Mouse (Mus musculus): ENCODE data around the gene Il6ra. TPM values are rescaled to one million over a fixed set of nuclear protein-coding genes. Genes with fewer than 3 reads are reported as not detected.

Il6ra gene
- total RNA-seq (2021) = 1 to 10 TPM; 3.1 to 4.2 TPM
- long read RNA-seq, experiment 1 = 0 reads
- long read RNA-seq, experiment 2 = 0 reads

DNA sequence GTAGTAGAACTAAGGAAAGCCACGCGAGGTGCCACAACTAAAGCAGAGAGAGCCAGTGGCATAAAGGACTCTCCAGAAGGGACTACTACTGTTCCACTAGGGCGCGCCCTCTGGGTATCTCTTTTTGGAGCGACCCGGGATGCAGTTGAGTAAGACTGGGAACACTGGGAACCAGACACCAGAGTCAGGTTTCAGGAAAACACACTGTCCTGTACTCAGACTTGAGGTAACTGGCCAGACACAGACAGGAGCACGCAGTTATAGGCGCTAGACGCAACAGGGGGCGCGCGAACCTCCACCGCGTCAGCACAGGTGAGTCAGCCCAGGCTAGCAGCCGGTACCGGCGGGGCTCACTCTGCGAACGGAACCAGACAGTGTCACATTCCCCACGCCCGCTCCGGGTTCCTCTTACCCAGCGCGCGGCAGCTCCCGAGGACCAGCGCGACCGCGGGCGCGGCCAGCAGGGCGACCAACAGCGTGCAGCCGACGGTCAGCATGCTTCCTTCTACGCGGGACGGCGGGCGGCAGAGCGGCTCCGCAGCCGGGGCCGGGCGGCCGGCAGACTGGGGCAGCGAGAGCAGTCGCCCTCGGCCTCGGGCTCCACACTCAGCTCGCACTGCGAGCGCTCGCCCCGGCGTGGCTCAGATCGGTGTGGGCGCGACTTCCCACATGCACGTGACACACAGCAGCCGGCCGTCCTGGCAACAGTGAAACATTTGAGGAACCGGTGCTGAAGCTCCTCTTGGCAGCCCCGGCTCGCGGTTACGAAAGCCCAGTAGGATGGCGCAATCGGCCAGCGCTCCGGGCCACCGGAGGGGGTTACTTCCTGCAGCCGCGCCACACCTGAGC lies at the start of gene Il6ra:
Gene Il6ra, minus strand, starts transcription at position 654 of the 849 bp plus-strand sequence.
- peak; percentile 91 for DNase-seq

DNA sequence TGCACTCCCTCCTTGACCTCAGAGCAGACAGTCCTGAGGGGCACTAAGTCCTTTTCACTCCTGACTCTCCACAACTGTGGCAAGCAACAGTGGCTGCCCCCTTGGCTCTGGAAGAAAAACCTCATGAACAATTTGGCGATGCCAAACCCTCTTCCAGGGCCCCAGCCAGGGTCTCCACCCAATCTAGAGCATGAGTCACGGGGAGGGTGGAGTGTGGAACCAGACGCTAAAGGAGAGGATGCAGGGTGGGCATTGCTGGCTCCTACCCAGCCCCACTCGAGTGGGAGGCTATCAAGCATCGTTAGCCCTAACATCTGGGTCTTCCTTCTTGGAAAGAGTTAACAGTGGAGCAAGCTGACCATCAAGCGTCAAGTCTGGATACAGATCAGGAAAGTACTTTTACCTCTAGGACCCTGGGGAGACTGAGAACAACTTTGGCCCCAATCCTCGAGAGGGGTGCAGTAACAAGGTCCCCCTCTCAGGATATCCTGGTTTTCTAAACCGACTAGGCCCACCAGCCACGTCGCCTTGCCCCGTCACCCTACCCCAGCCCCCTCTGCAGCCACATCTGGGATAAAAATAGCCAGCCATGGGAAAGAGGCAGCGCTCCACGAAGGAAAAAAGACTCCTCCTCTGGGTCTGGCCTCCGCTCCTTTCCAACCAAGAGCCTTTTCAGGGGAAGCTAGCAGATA lies 49.2 kb upstream of the Il6ra start:
- DNase-seq = peak; percentile 49

DNA sequence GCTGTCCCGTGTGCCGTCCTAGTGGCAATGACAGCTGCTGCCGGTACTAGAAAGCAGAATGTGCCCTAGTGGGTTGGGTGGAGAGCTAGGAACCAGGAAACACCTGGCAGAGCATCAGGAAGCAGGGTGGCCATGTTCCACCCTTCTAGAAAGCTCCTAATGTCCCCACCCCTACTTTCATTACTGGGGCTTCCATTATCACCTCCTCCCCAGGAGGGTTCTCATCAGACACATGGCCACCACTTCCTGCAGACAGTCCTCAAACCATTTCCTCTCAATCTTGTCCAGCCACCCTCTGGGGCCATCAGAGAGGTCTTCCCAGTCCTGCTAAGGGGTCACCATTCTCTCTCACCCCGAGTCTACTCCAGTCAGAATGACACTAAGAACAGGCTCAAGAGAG lies 48.4 kb upstream of the Il6ra start:
- DNase-seq = no peak

DNA sequence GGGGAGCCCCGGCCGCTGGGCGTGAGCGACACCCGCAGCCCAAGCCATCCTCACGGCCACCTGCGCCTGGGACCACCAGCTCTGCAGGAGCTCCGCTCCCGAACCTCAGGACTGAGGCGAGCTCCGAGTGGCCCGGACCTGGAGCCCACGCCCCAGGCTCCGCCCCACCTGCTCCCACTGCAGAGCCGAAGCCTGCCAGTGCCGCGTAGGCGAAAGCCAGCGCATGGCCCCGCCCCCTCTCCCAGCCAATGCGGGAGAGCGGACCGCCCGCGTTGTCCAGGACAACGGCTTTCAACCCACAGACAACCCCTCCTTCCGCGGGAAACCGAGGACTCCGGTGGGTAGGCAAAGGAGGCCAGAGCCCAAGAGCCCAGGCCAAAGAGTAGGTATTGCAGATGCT lies 47.5 kb upstream of the Il6ra start:
- peak; percentile 94 for DNase-seq

DNA sequence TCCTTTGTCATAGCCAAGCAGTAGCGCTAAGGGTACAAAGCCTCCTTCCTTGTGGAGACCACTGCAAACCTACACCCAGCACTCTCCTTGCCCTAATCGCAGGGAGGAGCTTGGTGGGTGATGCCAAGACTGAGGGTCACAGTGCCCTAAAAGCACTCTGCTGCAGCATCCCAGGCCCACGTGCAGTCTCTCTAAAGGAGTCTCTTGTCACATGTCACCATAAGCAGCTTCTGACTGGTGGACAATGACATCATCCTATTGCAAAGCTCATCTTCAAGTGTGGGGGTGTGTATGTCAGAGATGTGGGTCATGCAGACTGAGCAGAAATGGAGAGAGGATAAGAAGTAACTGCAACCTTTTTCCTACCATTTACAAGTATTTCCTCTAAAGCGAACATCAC lies 46.4 kb upstream of the Il6ra start:
- no peak for DNase-seq

DNA sequence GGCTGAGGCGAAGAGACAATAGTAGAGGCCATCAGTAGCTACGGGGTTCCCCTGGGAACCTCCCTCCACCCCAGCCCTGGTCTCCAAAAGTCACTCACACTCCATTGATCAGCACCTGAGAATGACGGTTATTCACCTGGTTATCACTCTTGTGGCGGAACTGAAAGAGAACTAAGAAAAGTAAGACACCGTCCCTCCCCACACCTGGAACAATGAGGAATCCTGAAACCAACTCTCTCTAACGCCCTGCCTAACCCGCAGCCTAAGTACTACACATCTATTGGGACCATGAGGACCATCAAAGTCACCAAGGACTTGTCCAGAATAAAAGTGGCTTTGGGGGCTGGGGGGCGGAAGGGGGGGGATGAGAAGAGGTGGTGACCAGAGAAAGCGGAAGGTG lies 44.9 kb upstream of the Il6ra start:
- DNase-seq = no peak

DNA sequence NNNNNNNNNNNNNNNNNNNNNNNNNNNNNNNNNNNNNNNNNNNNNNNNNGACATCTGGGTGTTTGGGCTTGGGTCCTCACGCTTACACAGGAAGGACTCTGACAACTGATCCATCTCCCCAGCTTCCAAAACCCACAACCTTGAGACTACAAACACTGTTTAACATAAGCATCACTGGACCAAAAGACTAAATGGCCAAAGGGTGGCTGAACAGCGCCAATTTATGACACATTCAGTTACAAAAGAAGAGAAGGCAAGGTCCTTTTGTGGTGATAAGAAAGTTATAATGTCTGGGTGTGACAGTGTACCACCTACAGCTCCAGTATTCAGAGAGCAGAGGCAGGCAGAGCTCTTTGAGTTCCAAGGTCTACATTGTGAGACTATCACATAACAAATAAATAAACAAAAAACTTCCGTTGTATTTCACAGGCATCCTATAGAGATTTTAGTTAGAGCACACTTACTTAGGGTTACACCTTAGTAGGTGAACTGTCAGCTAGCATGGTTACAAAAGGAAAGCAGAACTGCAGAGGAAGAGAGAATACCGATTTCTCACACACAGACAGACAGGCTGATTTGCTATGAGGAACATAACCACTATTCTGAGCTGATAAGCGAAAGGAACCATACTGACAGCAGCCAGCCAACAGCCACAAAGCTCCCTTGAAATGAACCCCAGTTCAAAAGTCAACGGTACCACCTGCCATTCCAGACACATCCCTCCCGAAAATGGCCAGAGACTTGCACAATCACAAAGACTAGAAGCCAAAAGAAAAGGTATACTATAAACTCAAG lies 43.4 kb upstream of the Il6ra start:
- DNase-seq = no peak

DNA sequence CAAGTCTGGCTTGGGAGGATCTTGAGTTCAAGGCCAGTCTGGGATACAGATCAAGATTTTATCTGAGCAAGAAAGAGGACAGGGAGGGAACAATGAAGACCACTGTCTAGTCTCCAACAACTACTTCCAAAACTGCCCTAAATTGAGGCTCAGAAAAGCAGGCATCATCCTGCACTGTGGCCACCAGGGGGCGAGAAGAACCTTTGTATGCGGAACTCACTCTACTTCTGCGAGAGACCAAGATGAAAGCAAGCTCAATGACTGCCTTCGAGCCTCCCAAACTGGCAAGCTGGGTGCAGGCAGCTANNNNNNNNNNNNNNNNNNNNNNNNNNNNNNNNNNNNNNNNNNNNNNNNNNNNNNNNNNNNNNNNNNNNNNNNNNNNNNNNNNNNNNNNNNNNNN lies 40.4 kb upstream of the Il6ra start:
- peak; percentile 45 for DNase-seq

DNA sequence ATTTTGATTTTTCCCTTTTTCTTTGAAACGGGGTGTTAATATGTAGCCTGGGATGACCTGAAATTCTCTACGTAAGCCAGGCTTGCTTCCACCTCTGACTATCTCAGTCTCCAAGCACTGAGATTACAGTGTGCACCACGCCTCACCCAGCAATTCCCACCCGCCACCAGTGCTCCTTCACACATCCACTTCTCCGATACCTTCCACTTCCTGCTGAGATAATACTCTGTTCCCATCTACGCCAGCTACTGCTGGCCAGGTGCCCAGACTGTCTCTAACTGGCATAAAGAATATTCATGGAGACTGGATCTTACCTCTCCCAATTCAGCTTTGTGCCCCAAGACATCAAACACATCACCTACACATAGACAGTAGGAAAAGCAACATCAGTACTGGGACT lies 35.7 kb upstream of the Il6ra start:
- DNase-seq = no peak

DNA sequence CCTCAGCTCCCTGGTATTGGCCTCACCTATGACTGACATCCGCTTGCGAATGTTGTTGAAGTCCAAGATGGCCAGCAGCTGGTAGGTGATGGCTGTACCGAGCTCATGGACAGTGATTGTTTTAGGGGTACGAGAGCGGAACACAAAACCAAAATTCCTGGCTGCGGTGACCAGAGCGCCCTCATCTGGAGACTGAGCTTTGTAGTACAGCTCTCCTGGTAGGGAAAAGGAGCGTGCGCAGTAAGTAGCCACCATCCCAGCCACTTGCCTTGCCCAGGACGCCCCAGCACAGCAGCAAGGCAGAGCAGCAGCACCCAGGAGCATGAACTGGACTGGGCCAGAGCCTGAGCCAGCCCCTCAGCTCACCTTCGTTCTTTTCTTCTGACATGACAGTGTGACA lies 35.0 kb upstream of the Il6ra start:
- DNase-seq = no peak

DNA sequence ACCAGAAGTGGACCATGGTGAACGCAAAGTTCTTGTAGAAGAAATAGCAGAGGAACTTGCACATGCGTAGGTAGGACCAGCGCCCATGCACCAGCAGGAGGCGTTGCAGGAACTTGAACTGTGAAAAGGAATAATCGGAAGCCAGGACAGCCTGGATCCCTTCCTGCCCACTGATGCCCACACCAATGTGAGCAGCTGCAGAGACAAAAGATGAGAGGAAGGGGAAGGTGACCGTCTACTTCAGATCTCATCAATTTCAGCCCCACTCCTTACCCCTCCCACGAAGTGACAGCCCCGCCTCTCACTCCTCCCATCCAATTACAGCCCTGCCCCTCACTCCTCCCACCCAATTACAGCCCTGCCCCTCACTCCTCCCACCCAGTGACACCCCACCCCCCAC lies 32.0 kb upstream of the Il6ra start:
- DNase-seq = no peak

DNA sequence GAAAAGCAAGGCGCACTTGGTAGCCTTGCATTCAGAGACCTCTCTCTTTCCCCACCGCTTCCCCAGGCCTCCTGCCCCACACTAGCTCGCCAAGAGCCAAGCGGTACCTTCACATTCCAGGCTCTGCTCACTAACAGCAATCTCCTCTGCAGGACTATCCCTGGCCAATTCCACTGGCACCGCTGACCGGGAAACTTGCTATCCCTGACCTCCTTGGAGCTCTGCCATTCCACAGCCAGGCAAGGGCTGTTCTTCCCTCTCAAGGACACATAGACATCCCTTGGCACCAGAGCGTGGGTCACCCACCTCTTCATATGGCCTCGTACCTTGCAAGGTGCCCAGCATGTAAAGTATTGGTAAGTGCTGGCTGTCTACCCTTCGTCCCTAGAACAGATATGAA lies 29.9 kb upstream of the Il6ra start:
- no peak for DNase-seq

DNA sequence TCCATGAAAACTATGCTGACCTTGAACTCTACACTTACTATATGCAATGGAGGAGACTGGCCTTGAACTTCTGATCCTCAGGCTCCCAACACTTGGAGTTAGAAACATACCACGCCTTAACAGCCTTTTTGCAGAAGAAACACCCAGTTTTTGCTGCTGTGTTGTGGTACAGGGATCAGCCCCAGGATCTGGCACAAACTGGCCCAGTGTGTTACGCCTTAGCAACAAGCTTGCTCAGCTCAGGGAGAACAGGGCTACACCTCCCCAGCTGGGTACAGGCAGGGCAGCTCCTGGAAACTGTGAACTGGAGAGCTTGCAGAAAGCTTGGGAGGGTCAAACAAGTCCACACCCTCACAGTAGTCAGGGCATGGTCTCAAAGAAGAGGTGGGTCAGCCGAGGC lies 23.5 kb upstream of the Il6ra start:
- DNase-seq = no peak

DNA sequence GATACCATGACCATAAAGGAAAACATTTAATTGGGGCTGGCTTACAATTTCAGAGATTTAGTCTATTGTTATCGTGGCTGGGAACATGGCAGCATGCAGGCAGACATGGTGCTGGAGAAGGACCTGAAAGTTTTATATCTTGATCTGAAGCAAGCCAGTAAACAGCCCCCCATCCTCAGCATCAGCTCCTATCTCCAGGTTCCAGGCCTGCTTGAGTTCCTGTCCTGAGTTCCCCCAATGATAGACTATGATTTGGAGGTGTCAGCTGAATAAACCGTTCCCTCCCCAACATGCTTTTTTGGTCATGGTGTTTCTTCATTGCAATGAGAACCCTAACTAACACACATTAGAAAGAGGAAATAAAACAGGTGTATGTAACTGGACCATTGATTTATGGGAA lies 19.9 kb upstream of the Il6ra start:
- no peak for DNase-seq

DNA sequence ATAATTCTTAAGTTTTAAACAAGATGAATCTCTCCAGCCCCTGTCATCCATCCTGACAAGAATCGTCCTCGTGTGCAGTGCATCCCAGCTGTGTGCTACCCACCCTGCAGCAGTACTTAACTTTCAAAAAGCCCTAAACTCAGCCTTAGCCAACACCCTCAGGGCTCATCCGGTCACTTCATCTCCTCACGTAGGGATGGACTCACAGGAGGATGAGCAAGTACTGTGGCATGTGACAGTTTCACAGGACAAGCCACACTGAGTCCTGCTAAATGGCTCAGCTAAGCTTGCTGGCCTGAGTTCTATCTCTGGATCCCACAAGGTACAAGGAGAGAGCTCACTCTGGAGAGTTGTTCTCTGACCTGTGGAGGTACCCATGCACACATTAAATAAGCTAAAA lies 16.0 kb upstream of the Il6ra start:
- DNase-seq = no peak

DNA sequence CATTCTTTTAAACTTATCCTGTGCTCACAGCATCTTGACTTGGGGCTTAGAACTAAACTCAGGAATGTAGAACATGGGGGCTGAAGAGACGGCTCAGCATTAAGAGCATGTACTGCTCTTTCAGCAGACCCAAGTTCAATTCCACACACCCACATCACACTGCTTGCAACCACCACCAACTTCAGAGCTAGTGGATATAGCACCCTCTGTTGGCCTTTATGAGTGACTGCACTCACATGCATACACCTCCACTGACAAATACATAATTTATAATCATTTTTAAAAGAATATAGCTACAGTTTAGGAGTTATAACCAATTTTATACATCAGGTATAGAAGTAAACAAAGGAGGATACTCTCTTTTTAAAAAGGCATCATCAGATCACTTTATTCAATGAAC lies 13.4 kb upstream of the Il6ra start:
- DNase-seq = no peak

DNA sequence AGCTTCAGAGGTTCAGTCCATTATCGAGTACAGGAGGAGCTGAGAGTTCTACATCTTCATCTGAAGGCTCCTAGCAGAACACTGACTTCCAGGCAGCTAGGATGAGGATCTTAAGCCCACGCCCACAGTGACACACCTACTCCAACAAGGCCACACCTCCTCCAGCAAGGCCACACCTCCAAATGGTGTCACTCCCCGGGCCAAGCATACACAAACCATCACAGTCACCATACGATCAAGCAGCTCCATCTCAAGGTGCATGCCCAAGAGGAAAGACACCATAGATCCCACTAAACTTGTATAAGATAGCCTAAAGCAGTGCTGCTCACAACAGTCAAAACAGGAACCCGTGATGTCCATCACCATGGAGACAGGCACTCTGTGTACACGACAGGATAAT lies 7.7 kb upstream of the Il6ra start:
- no peak for DNase-seq

DNA sequence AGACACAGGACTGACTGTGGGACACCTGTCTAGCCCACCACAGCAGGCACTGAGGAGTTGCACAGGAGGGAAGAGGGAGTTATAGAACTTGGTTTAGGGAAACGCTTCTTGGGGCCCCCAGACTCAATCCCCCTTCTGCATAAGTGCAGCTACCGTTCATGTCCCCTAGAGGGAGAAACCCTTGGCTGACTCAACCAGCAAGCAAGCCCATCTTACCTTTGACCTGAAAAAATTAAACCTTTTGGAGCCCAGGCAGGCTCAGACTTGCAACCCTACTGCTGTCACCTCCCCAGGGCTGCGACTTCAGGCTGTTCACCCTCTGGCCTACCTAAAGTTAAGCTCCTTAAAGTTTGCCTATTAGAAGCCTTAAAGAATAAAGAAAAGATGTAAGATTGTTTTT lies 4.4 kb upstream of the Il6ra start:
- DNase-seq = no peak

DNA sequence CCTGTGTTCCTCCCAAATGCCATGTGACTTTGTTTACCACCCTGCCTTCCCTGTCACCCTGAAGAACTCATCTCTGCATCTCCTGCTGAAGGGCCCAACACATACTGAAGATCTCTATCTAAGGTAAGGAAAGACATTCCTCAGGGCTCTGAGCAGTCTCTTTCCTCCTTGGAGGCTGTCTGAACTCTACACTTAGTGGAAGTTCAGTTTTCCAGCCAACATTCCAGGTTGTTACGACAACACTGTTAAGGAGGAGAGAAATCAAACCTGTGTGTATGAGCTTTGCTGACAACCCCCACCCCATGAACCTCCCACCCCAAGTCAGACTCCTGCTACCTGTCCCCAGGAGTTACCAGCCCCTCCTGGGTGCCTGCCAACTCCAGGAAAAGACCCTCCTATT lies 3.6 kb upstream of the Il6ra start:
- DNase-seq = no peak

DNA sequence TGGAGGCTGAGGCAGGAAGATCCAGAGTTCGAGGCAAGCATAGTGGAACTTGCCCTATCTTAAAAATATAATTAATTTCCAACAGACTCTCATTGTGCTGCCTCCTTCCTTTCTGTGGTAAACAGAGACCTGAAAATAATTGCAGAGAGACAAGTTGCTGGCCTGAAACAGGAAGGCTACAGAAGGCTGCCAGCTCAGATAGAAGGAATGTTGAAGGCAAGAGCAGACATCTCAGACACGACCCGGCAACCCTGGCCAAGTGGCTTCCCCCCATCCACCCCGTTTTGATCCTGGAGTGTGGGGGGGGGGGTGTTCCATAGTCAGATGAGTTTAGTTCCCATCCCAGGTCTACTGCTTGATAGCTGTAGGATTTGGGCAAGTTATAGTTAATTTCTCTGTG lies 1.7 kb upstream of the Il6ra start:
- DNase-seq = no peak

DNA sequence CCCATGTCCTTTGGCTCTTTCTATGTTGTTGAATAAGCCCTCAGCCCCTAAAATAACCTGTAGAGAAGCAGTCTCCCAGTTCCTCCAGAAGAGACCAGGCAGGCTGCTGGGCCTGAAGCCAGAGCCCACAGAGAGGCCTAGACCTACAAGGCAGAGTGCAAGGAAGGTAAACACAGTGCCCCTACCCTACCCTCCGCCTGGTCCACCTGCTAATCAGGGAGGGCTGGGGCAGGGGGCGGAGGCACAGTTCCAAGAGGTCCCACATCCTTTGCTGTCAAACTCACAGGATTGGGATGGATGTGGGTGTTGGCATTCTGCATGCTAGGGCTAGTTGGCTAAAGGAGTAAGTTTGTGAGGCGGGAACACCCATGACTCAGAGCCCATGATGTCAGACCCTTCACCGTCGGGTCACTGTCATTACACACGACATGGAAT lies 871 bp downstream of the Il6ra start:
- no peak for DNase-seq

DNA sequence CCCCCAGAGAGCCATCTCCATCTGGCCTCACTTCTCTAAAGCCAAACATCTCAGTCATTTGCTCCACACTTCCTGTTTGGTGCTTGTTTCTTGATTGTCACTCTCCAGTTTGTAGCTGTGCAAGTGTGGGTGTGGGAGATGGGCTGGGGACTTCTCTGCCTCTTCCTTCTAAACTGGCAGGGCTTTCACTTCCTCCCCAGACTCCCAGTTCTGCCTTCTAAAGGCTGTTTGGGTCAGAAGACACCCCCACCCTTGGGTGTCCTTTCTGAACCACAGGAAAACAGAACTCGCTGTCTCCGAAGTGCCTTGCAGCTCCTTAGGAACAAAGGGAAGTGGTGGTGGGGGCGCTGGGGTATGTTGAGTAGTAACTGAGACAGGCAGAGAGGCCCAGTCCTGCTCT lies 1.8 kb downstream of the Il6ra start:
- peak; percentile 39 for DNase-seq
